Mouse (Mus musculus): ENCODE data around the gene Tas2r121. TPM values are rescaled to one million over a fixed set of nuclear protein-coding genes. Genes with fewer than 3 reads are reported as not detected.

The Tas2r121 gene
- not detected for polyA plus RNA-seq (2015; fragmentation: Illumina TruSeq; extraction: RNeasy Lipid Tissue Mini Kit (QIAGEN cat#74804); ENCODE audit: insufficient read depth, low read depth, low replicate concordance)

DNA sequence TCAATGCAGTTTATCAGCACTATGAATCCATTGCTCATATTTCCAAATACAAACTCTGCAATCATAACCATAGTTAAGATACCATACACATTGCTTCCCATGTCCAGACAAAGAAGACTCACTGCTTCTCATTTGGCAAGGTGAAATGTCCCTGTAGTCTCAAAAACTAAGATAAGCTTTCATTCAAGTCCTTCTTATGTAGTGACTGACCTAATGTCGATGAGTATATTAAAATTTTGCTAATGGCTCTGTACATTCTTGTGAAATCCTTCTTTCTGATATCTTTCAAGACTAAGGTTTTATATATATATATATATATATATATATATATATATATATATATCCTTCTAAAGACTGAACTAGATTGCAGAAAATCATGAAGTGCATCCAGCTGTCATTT is at the start of gene Tas2r121:
Gene Tas2r121, minus strand, starts transcription at position 101 of the 400 bp plus-strand sequence.

DNA sequence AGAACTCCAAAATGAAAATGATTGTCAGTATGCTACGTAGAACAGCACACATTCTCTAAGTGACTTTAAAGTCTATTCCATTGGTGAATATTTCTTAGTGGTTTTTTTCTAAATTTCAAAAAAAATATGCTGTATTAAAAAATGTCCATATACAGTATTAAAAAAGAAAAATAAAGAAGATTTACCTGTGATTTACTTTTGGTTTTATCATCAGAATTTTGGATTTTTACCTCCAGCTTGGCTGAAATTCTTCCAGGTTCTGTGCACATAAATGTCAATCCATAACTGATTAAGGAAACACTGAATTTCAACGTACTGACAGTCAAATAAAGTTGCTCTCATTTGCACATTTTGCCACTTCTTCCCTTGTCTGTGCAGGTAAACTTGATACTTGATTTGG is 37.1 kb upstream of the Tas2r121 start, which contains the start of gene Tas2r115:
Gene Tas2r115, minus strand, starts transcription at position 101 of the 400 bp plus-strand sequence.

DNA sequence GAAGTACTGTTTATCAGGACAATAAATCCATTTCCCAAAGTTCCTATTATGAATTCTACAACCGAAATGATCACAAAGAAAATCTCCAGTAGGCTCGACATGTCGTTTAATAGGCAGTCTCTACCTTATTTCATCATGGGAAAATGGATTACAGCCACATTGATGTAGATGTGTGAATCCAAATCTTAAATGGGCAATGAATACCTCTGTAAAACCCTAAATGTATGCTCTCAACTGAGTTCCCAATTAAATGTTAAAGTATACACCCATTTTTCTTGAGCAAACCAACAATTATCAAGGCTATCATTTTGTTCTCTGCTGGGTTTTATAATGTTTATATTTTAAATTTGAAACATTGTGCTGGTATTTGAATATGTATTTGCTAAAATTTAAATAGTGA is 11.0 kb upstream of the Tas2r121 start, which contains the start of gene Tas2r122:
Gene Tas2r122, minus strand, starts transcription at position 101 of the 400 bp plus-strand sequence.

DNA sequence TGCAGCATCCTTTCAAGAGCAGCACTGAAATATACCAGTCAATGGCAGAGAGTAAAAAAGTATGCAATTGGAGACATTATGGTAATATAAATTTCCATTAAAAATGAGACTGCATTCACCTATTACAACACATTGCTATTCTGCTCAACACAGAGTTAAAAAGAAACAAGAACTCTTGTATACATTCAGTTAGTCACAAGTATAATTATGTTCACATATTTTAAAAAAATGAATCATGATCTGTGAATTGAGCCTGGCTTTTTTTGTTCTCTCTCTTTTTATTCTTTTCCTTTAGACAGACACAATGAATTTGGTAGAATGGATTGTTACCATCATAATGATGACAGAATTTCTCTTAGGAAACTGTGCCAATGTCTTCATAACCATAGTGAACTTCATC is 44.2 kb downstream of the Tas2r121 start, which contains the start of gene Tas2r120:
Gene Tas2r120, plus strand, starts transcription at position 301 of the 400 bp plus-strand sequence.

DNA sequence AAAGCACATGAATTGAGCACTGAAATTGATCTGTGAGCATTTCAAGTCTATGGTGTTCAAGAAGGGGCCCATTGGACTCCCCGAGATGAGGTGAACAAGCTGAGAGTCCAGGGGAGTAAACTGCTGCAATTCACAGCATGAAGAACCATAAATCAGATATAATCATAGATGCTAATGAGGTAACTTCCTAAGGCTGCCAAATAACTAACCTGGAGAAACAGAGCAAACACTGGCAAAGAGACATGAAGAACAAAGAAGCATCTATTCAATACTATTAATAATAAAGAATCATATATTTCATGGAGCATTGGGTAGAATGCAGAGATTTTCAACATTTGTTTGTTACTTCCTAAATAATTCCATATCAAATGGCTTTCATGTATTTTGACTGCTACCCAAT is 49.4 kb downstream of the Tas2r121 start, which contains the start of gene A630073D07Rik:
Gene A630073D07Rik, minus strand, starts transcription at position 101 of the 400 bp plus-strand sequence.

Other genes with a start within 250 kb of the Tas2r121 start
- gene Prh1, start 131.2 kb downstream of the Tas2r121 start, polyA plus RNA-seq (2015; fragmentation: Illumina TruSeq; extraction: RNeasy Lipid Tissue Mini Kit (QIAGEN cat#74804); ENCODE audit: insufficient read depth, low read depth, low replicate concordance) = not detected
- not detected for gene Prp2, start 105.1 kb downstream of the Tas2r121 start, polyA plus RNA-seq (2015; fragmentation: Illumina TruSeq; extraction: RNeasy Lipid Tissue Mini Kit (QIAGEN cat#74804); ENCODE audit: insufficient read depth, low read depth, low replicate concordance)
- gene A630073D07Rik, start 49.5 kb downstream of the Tas2r121 start, polyA plus RNA-seq (2015; fragmentation: Illumina TruSeq; extraction: RNeasy Lipid Tissue Mini Kit (QIAGEN cat#74804); ENCODE audit: insufficient read depth, low read depth, low replicate concordance) = not detected
- gene Tas2r120, start 44.1 kb downstream of the Tas2r121 start, polyA plus RNA-seq (2015; fragmentation: Illumina TruSeq; extraction: RNeasy Lipid Tissue Mini Kit (QIAGEN cat#74804); ENCODE audit: insufficient read depth, low read depth, low replicate concordance) = not detected
- gene Tas2r122, start 10.9 kb upstream of the Tas2r121 start, polyA plus RNA-seq (2015; fragmentation: Illumina TruSeq; extraction: RNeasy Lipid Tissue Mini Kit (QIAGEN cat#74804); ENCODE audit: insufficient read depth, low read depth, low replicate concordance) = not detected
- gene Tas2r115, start 37.0 kb upstream of the Tas2r121 start, polyA plus RNA-seq (2015; fragmentation: Illumina TruSeq; extraction: RNeasy Lipid Tissue Mini Kit (QIAGEN cat#74804); ENCODE audit: insufficient read depth, low read depth, low replicate concordance) = not detected
- not detected for gene Tas2r124, start 53.7 kb upstream of the Tas2r121 start, polyA plus RNA-seq (2015; fragmentation: Illumina TruSeq; extraction: RNeasy Lipid Tissue Mini Kit (QIAGEN cat#74804); ENCODE audit: insufficient read depth, low read depth, low replicate concordance)
- gene Tas2r102, start 61.1 kb upstream of the Tas2r121 start, polyA plus RNA-seq (2015; fragmentation: Illumina TruSeq; extraction: RNeasy Lipid Tissue Mini Kit (QIAGEN cat#74804); ENCODE audit: insufficient read depth, low read depth, low replicate concordance) = not detected
- not detected for gene Tas2r136, start 77.2 kb upstream of the Tas2r121 start, polyA plus RNA-seq (2015; fragmentation: Illumina TruSeq; extraction: RNeasy Lipid Tissue Mini Kit (QIAGEN cat#74804); ENCODE audit: insufficient read depth, low read depth, low replicate concordance)
- gene Tas2r117, start 101.8 kb upstream of the Tas2r121 start, polyA plus RNA-seq (2015; fragmentation: Illumina TruSeq; extraction: RNeasy Lipid Tissue Mini Kit (QIAGEN cat#74804); ENCODE audit: insufficient read depth, low read depth, low replicate concordance) = not detected
- gene Tas2r123, start 146.1 kb upstream of the Tas2r121 start, polyA plus RNA-seq (2015; fragmentation: Illumina TruSeq; extraction: RNeasy Lipid Tissue Mini Kit (QIAGEN cat#74804); ENCODE audit: insufficient read depth, low read depth, low replicate concordance) = not detected
- not detected for gene Tas2r116, start 154.4 kb upstream of the Tas2r121 start, polyA plus RNA-seq (2015; fragmentation: Illumina TruSeq; extraction: RNeasy Lipid Tissue Mini Kit (QIAGEN cat#74804); ENCODE audit: insufficient read depth, low read depth, low replicate concordance)
- gene Tas2r110, start 167.0 kb upstream of the Tas2r121 start, polyA plus RNA-seq (2015; fragmentation: Illumina TruSeq; extraction: RNeasy Lipid Tissue Mini Kit (QIAGEN cat#74804); ENCODE audit: insufficient read depth, low read depth, low replicate concordance) = not detected
- gene Tas2r113, start 192.0 kb upstream of the Tas2r121 start, polyA plus RNA-seq (2015; fragmentation: Illumina TruSeq; extraction: RNeasy Lipid Tissue Mini Kit (QIAGEN cat#74804); ENCODE audit: insufficient read depth, low read depth, low replicate concordance) = not detected
- not detected for gene Tas2r125, start 208.6 kb upstream of the Tas2r121 start, polyA plus RNA-seq (2015; fragmentation: Illumina TruSeq; extraction: RNeasy Lipid Tissue Mini Kit (QIAGEN cat#74804); ENCODE audit: insufficient read depth, low read depth, low replicate concordance)

Measured in pancreas, adult 10 weeks (tissue).